8 mouse cellular contexts compared by ENCODE assay signal in genomic region chr17:56830411-56831110, GRCm38 (mm10). TPM values are rescaled to one million over a fixed set of nuclear protein-coding genes. Genes with fewer than 3 reads are reported as not detected.
DNase-seq lines count a peak whose midpoint lies in the region; ATAC-seq and TF ChIP-seq lines count a peak whose summit lies in the region.

Gene Rfx2, minus strand, starts transcription at chr17:56831013.

- no peaks in the 10 kb centered on the region for H3K36me3 ChIP-seq in heart, embryonic 14.5 days (ENCODE audit: control insufficient read depth, insufficient read depth, low read length)
- H3K36me3 ChIP-seq in forebrain, embryonic 11.5 days (ENCODE audit: control insufficient read depth, insufficient read depth, low read length): no peaks in the 10 kb centered on the region
- H3K36me3 ChIP-seq in limb, embryonic 15.5 days: no peaks in the 10 kb centered on the region

- in situ Hi-C loops in Patski (cut with MboI; ENCODE audit: low pct_unique_long_range_greater_than_20kb): no loop called here

- H3K4me1 ChIP-seq in heart, embryonic 14.5 days (ENCODE audit: control insufficient read depth in 2 of 2, insufficient read depth in 2 of 2, low read length in 2 of 2): peaks cover 10 to 12% of the 10 kb centered on the region in 2 experiments; a peak in 3 of 4 replicates
- peaks cover 7% of the 10 kb centered on the region; the same call in 1 of the 2 replicates for H3K4me1 ChIP-seq in forebrain, embryonic 11.5 days (replicated peaks; ENCODE audit: control insufficient read depth, insufficient read depth, low read length)
- H3K4me1 ChIP-seq in limb, embryonic 15.5 days: peaks cover 14% of the 10 kb centered on the region

- POLR2A ChIA-PET in Patski (lab: Charles Lee): interaction anchor here (0.9 kb wide), 1 partner anchor 13 kb away, joined by 3 read pairs; no protein-coding TSS in a partner anchor

- H3K27ac ChIP-seq in heart, embryonic 14.5 days (replicated peaks in 1 of 2; ENCODE audit: control insufficient read depth in 1 of 2, insufficient read depth in 1 of 2, low read depth in 2 of 2, low read length in 2 of 2): no peak within 1 kb of the TSS
- no peak within 1 kb of the TSS for H3K27ac ChIP-seq in forebrain, embryonic 11.5 days (ENCODE audit: low read depth, low read length)
- H3K27ac ChIP-seq in limb, embryonic 15.5 days: no peak within 1 kb of the TSS

- no peak for TF ChIP-seq CTCF in Patski (IDR thresholded peaks at IDR 0.05)

- H3K27me3 ChIP-seq in heart, embryonic 14.5 days (ENCODE audit: control insufficient read depth, insufficient read depth, low read length): peaks cover 5% of the 10 kb centered on the region; the same call in 1 of the 2 replicates
- H3K27me3 ChIP-seq in Patski: no peaks in the 10 kb centered on the region
- no peaks in the 10 kb centered on the region for H3K27me3 ChIP-seq in forebrain, embryonic 11.5 days (ENCODE audit: control insufficient read depth, insufficient read depth, low read length)
- peaks cover 22% of the 10 kb centered on the region for H3K27me3 ChIP-seq in limb, embryonic 15.5 days

- H3K4me2 ChIP-seq in heart, embryonic 14.5 days (ENCODE audit: low read length): peak within 1 kb of the TSS; percentile 83
- peak within 1 kb of the TSS; percentile 64 for H3K4me2 ChIP-seq in forebrain, embryonic 11.5 days (ENCODE audit: low read depth, low read length, severe bottlenecking)
- peak within 1 kb of the TSS; percentile 88 for H3K4me2 ChIP-seq in limb, embryonic 15.5 days

- H3K4me3 ChIP-seq in heart, embryonic 14.5 days (ENCODE audit: control insufficient read depth in 1 of 2, insufficient read depth in 1 of 2, low read depth in 1 of 2, low read length in 2 of 2): peak within 1 kb of the TSS; percentile 53 to 63
- peak within 1 kb of the TSS; percentile 64 for H3K4me3 ChIP-seq in forebrain, embryonic 11.5 days (ENCODE audit: low read depth, low read length)
- H3K4me3 ChIP-seq in limb, embryonic 15.5 days: peak within 1 kb of the TSS; percentile 67

- ATAC-seq in heart, embryonic 14.5 days (ENCODE audit: insufficient number of reproducible peaks, insufficient read depth, low FRiP score, low read depth): no peak; the same call in 1 of the 2 replicates
- peak; percentile 3 for ATAC-seq in Patski
- no peak; the same call in 1 of the 2 replicates for ATAC-seq in forebrain, embryonic 11.5 days (replicated peaks; ENCODE audit: low FRiP score)
- no peak; the same call in 1 of the 2 replicates for ATAC-seq in limb, embryonic 15.5 days (ENCODE audit: insufficient number of reproducible peaks, low FRiP score, low TSS enrichment, low read depth)

- no peak for DNase-seq in heart, postnatal 36 days
- DNase-seq in Patski (ENCODE audit: low read depth, low spot score): no peak
- DNase-seq in forebrain, embryonic 11.5 days (ENCODE audit: low spot score): no peak
- peak; percentile 39 to 76 for DNase-seq in spleen, postnatal 4 days (ENCODE audit: low spot score in 2 of 2)
- no peak for DNase-seq in MN1 (ENCODE audit: low spot score)
- no peak for DNase-seq in thymus, postnatal 36 days

- under 1% methylated on average over 42 of the region's 62 CpGs for WGBS in heart, embryonic 14.5 days
- WGBS in forebrain, embryonic 11.5 days: under 1% methylated on average over 61 of the region's 62 CpGs
- WGBS in limb, embryonic 15.5 days: under 1% methylated on average over 45 of the region's 62 CpGs

- H3K9ac ChIP-seq in heart, embryonic 14.5 days (ENCODE audit: low read length): peak within 1 kb of the TSS; percentile 71
- peak within 1 kb of the TSS; percentile 67 for H3K9ac ChIP-seq in forebrain, embryonic 11.5 days (ENCODE audit: low read length)
- H3K9ac ChIP-seq in limb, embryonic 15.5 days: peak within 1 kb of the TSS; percentile 37

- intact Hi-C loops in heart, postnatal 36 days (cut with DNase I): loop anchor here (2.0 to 10.0 kb wide), 5 partner anchors 16 to 414 kb away; partner anchors contain the start of genes Catsperd, Gpr108, Lonp1 and Mllt1

- CTCF ChIA-PET in Patski (lab: Charles Lee): no interaction called here

- no peaks in the 10 kb centered on the region for H3K9me3 ChIP-seq in heart, embryonic 14.5 days (ENCODE audit: control insufficient read depth, low read length)
- no peaks in the 10 kb centered on the region for H3K9me3 ChIP-seq in forebrain, embryonic 11.5 days (ENCODE audit: control insufficient read depth, low read length)
- no peaks in the 10 kb centered on the region for H3K9me3 ChIP-seq in limb, embryonic 15.5 days

RNA-seq across cellular contexts. Expression of gene Rfx2, which starts in this region (rescaled TPM):
- 4.3 and 5.0 TPM in 2 replicates for polyA plus RNA-seq in heart, embryonic 14.5 days (2014; fragmentation: Nextera tagmentation; extraction: Ambion mirVana)
- total RNA-seq in heart, postnatal 36 days (2021): 1 to 10 TPM; 2.9 to 5.5 TPM
- 7.7 TPM for polyA plus RNA-seq in Patski (2021)
- 10.9 and 11.1 TPM in 2 replicates for polyA plus RNA-seq in forebrain, embryonic 11.5 days (2014; fragmentation: Nextera tagmentation; extraction: Ambion mirVana)
- 6.0 and 6.1 TPM in 2 replicates for polyA plus RNA-seq in limb, embryonic 15.5 days (2015; fragmentation: Nextera tagmentation; extraction: Ambion mirVana)

Comparison
In these comparisons a context has a peak if more than half of its experiments do, and no peak if none do; other contexts are left out.
1. DNase-seq: peak in spleen, postnatal 4 days (2 of 2); none in heart, postnatal 36 days (0 of 2), Patski (single experiment), forebrain, embryonic 11.5 days (single experiment), MN1 (single experiment) and thymus, postnatal 36 days (0 of 2).
2. Peak in every context shown above with its lines, with median percentiles within 50 percentile points of each other: H3K4me2 ChIP-seq, H3K4me3 ChIP-seq and H3K9ac ChIP-seq.